Mouse (Mus musculus) CH12.LX (cell line): ENCODE data around the gene Mpv17l2. TPM values are rescaled to one million over a fixed set of nuclear protein-coding genes. Genes with fewer than 3 reads are reported as not detected.

ENCODE experiments used
- DNase-seq: peaks from one replicate; pipeline ENCODE4 v3.0.0-alpha.2; 2013; ENCODE audit errors: extremely low read depth
- H3K27ac ChIP-seq: 2 replicates; pipeline ENCODE4 v1.5.1; 2012; ENCODE audit warnings: low read depth, mild to moderate bottlenecking, control low read depth, moderate library complexity; ENCODE audit not compliant: insufficient read depth
- H3K27me3 ChIP-seq: replicated peaks from 2 replicates; pipeline ENCODE3; 2012; ENCODE audit warnings: inconsistent platforms
- H3K36me3 ChIP-seq, 2 experiments: replicated peaks in 1 of 2; 2 replicates each; pipeline versions ENCODE3 to v1.6.1; 2012; ENCODE audit warnings: inconsistent platforms in 1 of 2, low read length in 1 of 2, mild to moderate bottlenecking in 1 of 2, mixed read lengths in 1 of 2, moderate library complexity in 1 of 2; ENCODE audit not compliant: control insufficient read depth in 1 of 2, insufficient read depth in 1 of 2
- H3K4me1 ChIP-seq, 2 experiments: 2 replicates each; pipeline ENCODE4 v1.6.1; 2012; ENCODE audit warnings: inconsistent platforms in 1 of 2, moderate library complexity in 1 of 2; ENCODE audit not compliant: insufficient read depth in 2 of 2, control insufficient read depth in 1 of 2
- H3K4me2 ChIP-seq: 2 replicates; pipeline ENCODE4 v1.6.1; 2012; ENCODE audit warnings: low read depth, mild to moderate bottlenecking, control low read depth; ENCODE audit not compliant: poor library complexity, insufficient read depth, severe bottlenecking
- H3K4me3 ChIP-seq, 3 experiments: fragments of 150-350 bp in 1 of 3; sonication (generic) in 1 of 3; replicated peaks in 1 of 3; 2 replicates each; pipeline versions ENCODE3 to v1.5.1; 2011 to 2012; ENCODE audit warnings: low read depth in 2 of 3, low read length in 2 of 3, mild to moderate bottlenecking in 2 of 3, moderate library complexity in 2 of 3, control low read depth in 1 of 3, improper control_type of control experiment in 1 of 3, inconsistent platforms in 1 of 3, mixed read lengths in 1 of 3; ENCODE audit not compliant: poor library complexity in 1 of 3
- H3K79me2 ChIP-seq: replicated peaks from 2 replicates; pipeline ENCODE4 v1.6.1; 2012; ENCODE audit warnings: mild to moderate bottlenecking, moderate library complexity; ENCODE audit not compliant: control insufficient read depth, poor library complexity, insufficient read depth, severe bottlenecking; ENCODE audit errors: extremely low read depth
- H3K9ac ChIP-seq: 2 replicates; pipeline ENCODE4 v1.6.1; 2012; ENCODE audit warnings: low read depth, mild to moderate bottlenecking, control low read depth, moderate library complexity; ENCODE audit not compliant: insufficient read depth
- H3K9me3 ChIP-seq: replicated peaks from 2 replicates; pipeline ENCODE3; 2012; ENCODE audit warnings: low read length, inconsistent platforms, mixed read lengths
- BHLHE40 ChIP-seq: IDR thresholded peaks from 2 replicates; pipeline ENCODE4 v1.6.1; 2011; ENCODE audit warnings: mild to moderate bottlenecking, low read depth, low read length, improper control_type of control experiment
- CHD1 ChIP-seq: IDR thresholded peaks from 2 replicates; pipeline ENCODE4 v1.6.1; 2012; ENCODE audit warnings: low read depth, low read length, improper control_type of control experiment, inconsistent platforms
- CTCF ChIP-seq, 2 experiments: IDR thresholded peaks in 1 of 2; conservative IDR thresholded peaks in 1 of 2; 2 replicates each; pipeline ENCODE4 v1.5.1; 2011 to 2012; ENCODE audit warnings: low read depth in 2 of 2, low read length in 2 of 2, improper control_type of control experiment in 1 of 2, inconsistent platforms in 1 of 2, mild to moderate bottlenecking in 1 of 2, moderate library complexity in 1 of 2
- E2F4 ChIP-seq: IDR thresholded peaks from 2 replicates; pipeline ENCODE4 v1.6.1; 2011; ENCODE audit warnings: low read depth, low read length, improper control_type of control experiment; ENCODE audit not compliant: insufficient replicate concordance
- KAT2A ChIP-seq: IDR thresholded peaks from 2 replicates; pipeline ENCODE4 v1.6.1; 2012; ENCODE audit warnings: low read length, improper control_type of control experiment, inconsistent platforms; ENCODE audit not compliant: insufficient replicate concordance
- MAX ChIP-seq: IDR thresholded peaks from 2 replicates; pipeline ENCODE4 v1.6.1; 2011; ENCODE audit warnings: low read length, improper control_type of control experiment
- MAZ ChIP-seq: IDR thresholded peaks from 2 replicates; pipeline ENCODE4 v1.6.1; 2012; ENCODE audit warnings: low read depth, mild to moderate bottlenecking, inconsistent platforms, low read length, improper control_type of control experiment, moderate library complexity
- MYC ChIP-seq: IDR thresholded peaks from 2 replicates; pipeline ENCODE4 v1.6.1; 2011; ENCODE audit warnings: low read depth, mild to moderate bottlenecking, improper control_type of control experiment, low read length
- PAX5 ChIP-seq: IDR thresholded peaks from 2 replicates; pipeline ENCODE4 v1.6.1; 2012; ENCODE audit warnings: low read length, inconsistent platforms, mixed read lengths
- POLR2AphosphoS2 ChIP-seq: IDR thresholded peaks from 2 replicates; pipeline ENCODE4 v1.6.1; 2011; ENCODE audit warnings: low read depth, low read length, improper control_type of control experiment
- RAD21 ChIP-seq: IDR thresholded peaks from 2 replicates; pipeline ENCODE4 v1.6.1; 2011; ENCODE audit warnings: low read depth, mild to moderate bottlenecking, low read length, improper control_type of control experiment, moderate library complexity
- SMC3 ChIP-seq: IDR thresholded peaks from 2 replicates; pipeline ENCODE4 v1.6.1; 2011; ENCODE audit warnings: low read depth, low read length, improper control_type of control experiment
- TCF12 ChIP-seq: IDR thresholded peaks from 2 replicates; pipeline ENCODE4 v1.6.1; 2014; ENCODE audit warnings: low read depth, mild to moderate bottlenecking, inconsistent platforms, low read length, improper control_type of control experiment
- UBTF ChIP-seq: IDR thresholded peaks from 2 replicates; pipeline ENCODE4 v1.6.1; 2012; ENCODE audit warnings: low read depth, mild to moderate bottlenecking, inconsistent platforms, low read length, improper control_type of control experiment, moderate library complexity
- USF2 ChIP-seq: conservative IDR thresholded peaks from 2 replicates; pipeline ENCODE4 v1.6.1; 2011; ENCODE audit warnings: low read depth, low read length, improper control_type of control experiment
- ZC3H11A ChIP-seq: IDR thresholded peaks from 2 replicates; pipeline ENCODE4 v1.6.1; 2012; ENCODE audit warnings: low read depth, mild to moderate bottlenecking, inconsistent platforms, low read length, improper control_type of control experiment
- ZNF384 ChIP-seq: IDR thresholded peaks from 2 replicates; pipeline ENCODE4 v1.6.1; 2012; ENCODE audit warnings: low read depth, low read length, improper control_type of control experiment, inconsistent platforms
- dilution Hi-C: fragments of 300-500 bp; cut with MboI; formaldehyde crosslinking; loops from 2 replicates; pipeline ENCODE4 v1.14.3; 2020; ENCODE audit warnings: low sequenced_read_pairs; ENCODE audit not compliant: extremely low pct_unique_long_range_greater_than_20kb, extremely low pct_ligation_motif_present
- in situ Hi-C: fragments of 300-500 bp; cut with MboI; formaldehyde crosslinking; loops from 3 replicates; pipeline ENCODE4 v1.14.3; 2019; ENCODE audit warnings: low sequenced_read_pairs, low pct_ligation_motif_present, low pct_unique_long_range_greater_than_20kb, mixed read lengths
- polyA plus RNA-seq: library from polyadenylated mRNA; unstranded; fragments of >175 nt; gene quantifications from 2 replicates; pipeline ENCODE4 v1.2.1, GENCODE M21; 2012; ENCODE audit warnings: low read depth; ENCODE audit not compliant: insufficient read length
- total RNA-seq, 2 experiments: library from RNA; depleted of rRNA; stranded (reverse); fragments of 300-350 nt in 1 of 2; fragments of >200 nt in 1 of 2; gene quantifications; 2 replicates each; pipeline ENCODE4 v1.2.3; 2012 to 2014

Gene Mpv17l2
- total and polyA plus RNA-seq, 3 experiments: 25.3 to 36.1 (median 27.1) TPM

DNA sequence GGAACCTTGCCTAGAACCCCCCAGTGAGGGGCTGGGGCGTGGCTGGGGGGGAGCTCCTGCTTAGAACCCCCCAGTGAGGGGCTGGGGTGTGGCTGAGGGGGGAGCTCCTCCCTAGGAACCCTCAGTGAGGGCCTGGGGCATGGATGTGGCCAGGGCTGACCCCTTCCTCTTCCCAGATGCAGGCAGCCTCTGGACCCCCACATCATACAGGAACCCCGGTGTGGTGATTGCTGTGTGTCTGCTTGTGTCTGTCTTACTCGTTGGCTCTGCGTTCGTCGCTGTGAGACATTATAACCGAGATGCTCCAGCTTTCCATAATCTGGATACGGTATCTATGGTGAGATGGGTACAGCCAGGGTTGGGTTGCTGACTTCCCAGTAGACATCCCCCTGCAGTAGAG, 39.1 kb downstream of the Mpv17l2 start:
- Histone ChIP-seq H3K79me2 (no peaks in the 10 kb centered on the region), H3K9ac (no peak overlapping the region), H3K4me1 (peaks cover 6 to 33% of the 10 kb centered on the region in 2 experiments), H3K9me3 (no peaks in the 10 kb centered on the region), H3K27me3 (peaks cover 12% of the 10 kb centered on the region), H3K4me2 (no peak overlapping the region), H3K36me3 (no peaks in the 10 kb centered on the region), H3K27ac (no peak overlapping the region), H3K4me3 (no peak overlapping the region)
- in situ Hi-C loops: no loop called here
- no peak for TF ChIP-seq USF2
- no peak for DNase-seq
- dilution Hi-C loops: no loop called here

DNA sequence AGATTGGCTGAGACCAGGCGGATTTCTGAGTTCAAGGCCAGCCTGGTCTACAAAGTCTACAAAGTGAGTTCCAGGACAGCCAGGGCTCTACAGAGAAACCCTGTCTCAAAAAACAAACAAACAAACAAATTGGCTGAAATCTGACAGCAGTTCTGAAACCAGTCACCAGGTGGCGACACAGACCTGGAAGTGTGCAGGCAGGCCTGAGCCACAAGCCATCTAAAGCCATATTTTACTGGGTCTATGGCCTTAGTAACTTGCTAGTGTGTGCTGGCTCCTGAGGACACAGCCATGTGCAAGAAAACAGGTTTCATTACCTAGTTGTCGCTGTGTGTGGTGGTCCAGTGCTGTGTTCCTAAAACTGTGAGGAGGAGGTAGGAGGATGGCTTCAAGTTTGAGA, 40.0 kb downstream of the Mpv17l2 start:
- no peaks in the 10 kb centered on the region for H3K79me2 ChIP-seq
- peaks cover 13% of the 10 kb centered on the region for H3K27me3 ChIP-seq
- TF ChIP-seq UBTF: no peak
- TF ChIP-seq MAZ: no peak
- TF ChIP-seq CTCF (conservative IDR thresholded peaks at IDR 0.05 in 1 of 2, IDR thresholded peaks at IDR 0.05 in 1 of 2; ENCODE audit: low read depth in 2 of 2, low read length in 2 of 2): peak; percentile 77 to 95
- TF ChIP-seq SMC3: peak; percentile 99
- TF ChIP-seq BHLHE40: 0 out of 2 replicates have a peak, but pooled peaks have one; percentile 25
- TF ChIP-seq ZC3H11A: peak; percentile 96
- peak; percentile 69; the same call in 1 of the 2 replicates for TF ChIP-seq MYC
- peak; percentile 39; the same call in 1 of the 2 replicates for TF ChIP-seq MAX
- peak; percentile 95 for TF ChIP-seq RAD21
- peak; percentile 73 for DNase-seq
- dilution Hi-C loops (no loop called here), in situ Hi-C loops (no loop called here)
- no peak overlapping the region for H3K9ac ChIP-seq
- no peak overlapping the region for H3K4me2 ChIP-seq
- no peak overlapping the region for H3K27ac ChIP-seq
- H3K4me1 ChIP-seq: peaks cover 6 to 33% of the 10 kb centered on the region in 2 experiments
- H3K4me3 ChIP-seq: no peak overlapping the region
- H3K36me3 ChIP-seq: no peaks in the 10 kb centered on the region
- H3K9me3 ChIP-seq: no peaks in the 10 kb centered on the region

DNA sequence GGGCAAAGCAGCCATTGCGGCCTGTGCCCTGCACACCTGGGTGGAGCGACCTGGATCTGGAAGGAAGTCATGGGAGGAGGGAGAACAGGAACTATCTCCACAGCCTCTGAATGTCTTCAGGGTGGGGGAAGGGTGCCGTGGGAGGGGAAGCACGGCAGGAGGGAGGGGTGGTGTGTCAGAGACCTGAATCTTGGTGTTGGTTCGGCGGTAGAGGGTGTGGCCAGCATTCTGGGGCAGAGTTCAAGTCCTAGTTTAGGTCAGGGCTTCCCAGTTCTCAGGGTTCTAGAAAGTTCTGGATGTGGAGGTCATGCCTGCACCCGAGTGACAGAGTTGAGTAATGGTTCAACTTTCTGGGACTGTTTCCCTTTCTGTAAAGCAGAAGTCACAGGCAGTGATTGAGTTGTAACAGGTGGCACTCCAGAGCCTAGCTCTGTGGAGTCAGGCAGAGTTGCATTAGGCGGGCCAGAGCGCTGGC, 40.9 kb downstream of the Mpv17l2 start:
- dilution Hi-C loops (no loop called here), in situ Hi-C loops (loop anchor here (5.0 to 10.0 kb wide), 3 partner anchors 32 to 125 kb away; partner anchors contain the start of genes Pgpep1 and Rab3a)
- TF ChIP-seq ZNF384 (no peak), KAT2A (no peak), PAX5 (no peak), ZC3H11A (no peak), POLR2AphosphoS2 (no peak), TCF12 (no peak), CTCF (conservative IDR thresholded peaks at IDR 0.05 in 1 of 2, IDR thresholded peaks at IDR 0.05 in 1 of 2; ENCODE audit: low read depth in 2 of 2, low read length in 2 of 2) (no peak), USF2 (no peak), E2F4 (no peak), CHD1 (no peak), SMC3 (no peak)
- no peaks in the 10 kb centered on the region for H3K36me3 ChIP-seq
- H3K9me3 ChIP-seq: no peaks in the 10 kb centered on the region
- H3K4me1 ChIP-seq: peaks cover 6 to 33% of the 10 kb centered on the region in 2 experiments
- H3K27ac ChIP-seq: no peak overlapping the region
- no peak overlapping the region for H3K4me2 ChIP-seq
- no peaks in the 10 kb centered on the region for H3K79me2 ChIP-seq
- no peak overlapping the region for H3K4me3 ChIP-seq
- no peak for DNase-seq
- peaks cover 13% of the 10 kb centered on the region for H3K27me3 ChIP-seq
- H3K9ac ChIP-seq: no peak overlapping the region
